Mouse (Mus musculus): ENCODE measurements around the gene Arid1a. TPM values are rescaled to one million over a fixed set of nuclear protein-coding genes. Genes with fewer than 3 reads are reported as not detected.

Gene Arid1a
- polyA plus RNA-seq, 1 experiment: not detected

DNA sequence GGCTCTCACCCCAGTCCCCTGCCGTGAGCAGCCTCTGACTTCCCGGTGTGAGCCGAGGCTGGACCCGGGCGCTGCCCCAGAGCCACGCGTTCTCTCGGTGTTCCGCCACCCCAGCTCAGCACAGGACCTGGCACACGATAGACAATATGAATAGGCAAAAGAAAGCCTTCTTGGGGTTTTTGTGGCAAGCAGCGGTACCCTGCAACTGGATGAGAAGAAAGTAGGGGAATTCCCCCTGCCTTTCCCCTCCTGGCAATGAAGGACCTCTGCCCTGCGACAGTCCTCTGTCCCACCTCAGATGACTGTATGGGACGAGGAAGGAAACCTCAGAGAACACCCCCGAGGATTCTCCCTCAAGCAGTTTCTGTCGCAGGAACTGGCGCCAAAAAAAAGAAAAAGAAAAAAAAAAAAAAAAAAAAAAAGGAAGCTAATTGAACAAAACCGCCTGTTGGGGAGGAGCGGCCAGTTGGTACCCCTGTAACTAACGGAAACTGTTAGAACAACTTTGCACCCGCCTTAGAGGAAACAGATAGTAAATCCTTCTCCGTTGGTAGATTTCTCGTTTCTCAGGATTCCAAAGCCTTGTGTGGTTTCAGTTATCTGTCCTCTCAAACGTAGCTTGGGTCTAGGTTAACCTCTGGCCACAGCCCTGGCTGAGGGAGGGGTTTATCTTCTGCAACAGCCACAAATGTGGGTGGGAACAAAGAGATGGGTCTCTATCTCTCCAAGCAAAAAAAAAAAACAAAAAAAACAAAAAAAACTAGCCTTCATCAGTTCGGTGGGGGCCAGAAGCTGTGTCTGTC is 83.5 kb downstream of the Arid1a start:
- no peak for TF ChIP-seq POLR2A (IDR thresholded peaks at IDR 0.05; ENCODE audit: insufficient read depth, low read depth, low read length)
- no peak for TF ChIP-seq CTCF (IDR thresholded peaks at IDR 0.05; ENCODE audit: insufficient read depth, low read depth, low read length)
- H3K4me1 ChIP-seq (ENCODE audit: control insufficient read depth, insufficient read depth, low read length): peaks cover 22% of the 10 kb centered on the region
- 2% methylated on average over 24 of the region's 24 CpGs for WGBS

DNA sequence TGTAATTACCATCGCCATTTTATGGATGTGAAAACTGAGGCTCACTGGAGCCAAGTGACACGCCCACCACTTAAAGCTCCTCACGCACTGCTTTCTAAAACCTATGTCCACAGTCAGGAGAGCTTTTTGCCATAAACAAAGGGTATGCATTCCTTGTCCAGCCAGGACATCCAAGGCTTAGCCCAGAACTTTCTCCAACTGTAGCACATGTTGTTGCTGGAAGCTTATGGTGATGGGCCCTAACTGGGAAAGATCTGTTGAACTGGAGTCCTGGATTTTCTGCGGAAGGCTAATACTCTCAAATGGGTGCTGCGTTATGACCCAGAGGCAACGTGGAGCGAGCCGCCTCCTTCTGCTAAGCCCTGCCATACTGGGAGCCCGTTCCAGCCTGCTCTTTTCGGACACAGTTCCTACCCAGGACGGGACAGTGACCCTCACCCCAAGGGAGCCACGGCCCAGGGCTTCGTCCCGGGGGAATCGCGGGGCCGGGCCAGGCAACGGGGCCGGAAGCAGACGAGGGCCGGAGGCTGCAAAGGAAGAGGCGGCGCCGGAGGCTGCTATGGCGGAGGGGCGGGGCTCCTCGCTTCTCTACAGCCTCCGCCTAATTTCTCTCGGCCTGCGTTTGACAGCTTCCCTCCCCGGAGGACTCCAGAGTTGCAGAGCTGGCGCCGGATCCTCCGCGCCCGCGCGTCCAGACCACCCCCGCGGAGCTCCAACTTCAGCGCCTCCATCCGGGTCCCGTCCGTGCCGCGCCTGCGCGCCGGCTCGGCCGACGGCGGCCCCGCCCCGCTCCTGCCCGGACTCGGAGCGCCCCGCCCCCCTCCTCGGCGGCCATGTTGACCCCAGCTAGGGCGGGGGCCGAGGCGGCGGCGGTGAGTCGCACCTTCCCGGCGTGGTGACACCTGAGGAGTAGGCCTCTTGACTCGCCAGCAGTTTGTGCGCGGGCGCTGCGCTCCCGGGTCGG is 84.4 kb downstream of the Arid1a start, which contains the start of gene Pigv:
Gene Pigv (minus strand): TSS at position 767 of the 964 bp plus-strand sequence.
- Histone ChIP-seq H3K4me3 (ENCODE audit: insufficient read depth, low read depth, low read length) (peak within 1 kb of the TSS; percentile 87), H3K27ac (ENCODE audit: insufficient read depth, low read depth, low read length) (peak within 1 kb of the TSS; percentile 95), H3K4me1 (ENCODE audit: control insufficient read depth, insufficient read depth, low read length) (peaks cover 23% of the 10 kb centered on the region)
- TF ChIP-seq CTCF (IDR thresholded peaks at IDR 0.05; ENCODE audit: insufficient read depth, low read depth, low read length) (no peak), POLR2A (IDR thresholded peaks at IDR 0.05; ENCODE audit: insufficient read depth, low read depth, low read length) (peak; percentile 71)
- WGBS: under 1% methylated on average over 76 of the region's 76 CpGs

More for the DNA sequence above, 83.5 kb downstream of the Arid1a start:
- H3K4me3 ChIP-seq (ENCODE audit: insufficient read depth, low read depth, low read length): peak overlapping the region; percentile 87
- peak overlapping the region; percentile 95 for H3K27ac ChIP-seq (ENCODE audit: insufficient read depth, low read depth, low read length)

GRCm38 (mm10) chr4:133671184-133671880 is 85.2 kb downstream of the Arid1a start:
- H3K4me1 ChIP-seq (ENCODE audit: control insufficient read depth, insufficient read depth, low read length): peaks cover 23% of the 10 kb centered on the region
- peak overlapping the region; percentile 95 for H3K27ac ChIP-seq (ENCODE audit: insufficient read depth, low read depth, low read length)
- under 1% methylated on average over 13 of the region's 13 CpGs for WGBS
- H3K4me3 ChIP-seq (ENCODE audit: insufficient read depth, low read depth, low read length): peak overlapping the region; percentile 87; the same call in 1 of the 2 replicates
- no peak for TF ChIP-seq POLR2A (IDR thresholded peaks at IDR 0.05; ENCODE audit: insufficient read depth, low read depth, low read length)
- TF ChIP-seq CTCF (IDR thresholded peaks at IDR 0.05; ENCODE audit: insufficient read depth, low read depth, low read length): peak; percentile 90

- TF ChIP-seq CTCF (IDR thresholded peaks at IDR 0.05; ENCODE audit: insufficient read depth, low read depth, low read length) (no peak), POLR2A (IDR thresholded peaks at IDR 0.05; ENCODE audit: insufficient read depth, low read depth, low read length) (no peak)
- 59% methylated on average over 6 of the region's 6 CpGs for WGBS
- no peak overlapping the region for H3K4me3 ChIP-seq (ENCODE audit: insufficient read depth, low read depth, low read length)
- no peak overlapping the region for H3K27ac ChIP-seq (ENCODE audit: insufficient read depth, low read depth, low read length)
- peaks cover 27% of the 10 kb centered on the region for H3K4me1 ChIP-seq (ENCODE audit: control insufficient read depth, insufficient read depth, low read length)
Measured at GRCm38 (mm10) chr4:133669652-133670210, 86.8 kb downstream of the Arid1a start.

DNA sequence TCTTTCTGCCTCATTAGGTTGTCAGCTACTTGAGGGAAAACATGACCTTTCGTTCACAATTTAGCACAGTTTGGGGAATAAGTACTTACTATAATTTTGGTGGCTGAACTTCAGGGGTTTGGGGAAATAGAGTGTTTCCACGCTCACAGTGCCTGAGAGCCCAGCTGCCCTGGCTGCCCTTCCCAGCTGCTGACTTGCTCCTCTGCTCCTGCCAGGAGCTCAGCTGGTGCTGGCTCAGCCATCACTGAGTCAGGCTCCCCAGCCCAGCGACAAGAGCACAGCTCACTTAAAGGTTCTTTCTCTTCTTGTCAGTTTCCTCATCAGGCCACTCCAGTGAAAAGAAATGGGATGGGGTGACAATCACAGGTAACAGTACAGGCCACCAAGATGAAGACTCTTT is 88.0 kb downstream of the Arid1a start:
- TF ChIP-seq POLR2A (IDR thresholded peaks at IDR 0.05; ENCODE audit: insufficient read depth, low read depth, low read length) (no peak), CTCF (IDR thresholded peaks at IDR 0.05; ENCODE audit: insufficient read depth, low read depth, low read length) (no peak)
- Histone ChIP-seq H3K4me1 (ENCODE audit: control insufficient read depth, insufficient read depth, low read length) (peaks cover 20% of the 10 kb centered on the region), H3K4me3 (ENCODE audit: insufficient read depth, low read depth, low read length) (no peak overlapping the region), H3K27ac (ENCODE audit: insufficient read depth, low read depth, low read length) (no peak overlapping the region)
- WGBS: 34% methylated on average over 3 of the region's 3 CpGs

DNA sequence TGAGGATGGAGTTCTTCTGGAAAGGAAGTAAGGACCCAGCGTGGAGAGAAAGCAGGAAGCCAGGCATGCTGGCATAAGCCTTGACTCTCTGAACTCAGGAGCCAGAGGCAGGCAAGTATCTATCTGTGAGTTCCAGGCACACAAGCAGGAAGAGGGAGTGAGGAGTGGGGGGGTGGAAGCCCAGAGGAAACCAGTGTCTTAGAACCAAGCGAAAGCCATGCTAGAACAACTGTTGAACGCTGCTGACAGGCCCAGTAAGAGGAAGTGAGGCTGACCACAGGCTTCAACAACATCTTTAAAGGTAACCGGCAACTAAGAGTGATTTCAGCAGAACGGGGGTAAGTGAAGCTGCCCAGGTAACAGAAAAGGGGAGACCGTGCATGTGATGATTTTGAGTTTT is 90.4 kb downstream of the Arid1a start:
- WGBS: 92% methylated on average over 6 of the region's 6 CpGs
- TF ChIP-seq CTCF (IDR thresholded peaks at IDR 0.05; ENCODE audit: insufficient read depth, low read depth, low read length) (no peak), POLR2A (IDR thresholded peaks at IDR 0.05; ENCODE audit: insufficient read depth, low read depth, low read length) (no peak)
- Histone ChIP-seq H3K27ac (ENCODE audit: insufficient read depth, low read depth, low read length) (no peak overlapping the region), H3K4me1 (ENCODE audit: control insufficient read depth, insufficient read depth, low read length) (peaks cover 14% of the 10 kb centered on the region), H3K4me3 (ENCODE audit: insufficient read depth, low read depth, low read length) (no peak overlapping the region)

DNA sequence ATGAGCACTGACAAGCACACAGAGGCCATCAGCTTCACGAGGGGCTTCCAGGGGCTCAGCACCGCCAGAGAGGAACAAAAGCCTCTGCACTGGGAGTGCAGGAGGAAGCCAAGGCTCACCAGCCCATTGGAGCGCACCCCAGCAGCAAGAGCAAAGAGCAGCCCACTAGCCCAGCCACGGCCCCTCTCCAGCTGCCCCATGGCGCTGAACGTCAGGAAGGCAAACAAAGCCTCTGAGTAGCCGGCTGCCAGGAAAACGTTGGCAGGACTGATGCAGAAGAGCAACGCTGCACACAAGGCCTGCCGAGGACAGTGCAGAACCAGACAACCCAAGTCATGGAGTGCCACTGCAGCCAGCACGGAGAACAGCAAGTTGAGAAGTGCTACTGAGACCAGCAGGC is 91.5 kb downstream of the Arid1a start:
- 50% methylated on average over 11 of the region's 11 CpGs for WGBS
- Histone ChIP-seq H3K27ac (ENCODE audit: insufficient read depth, low read depth, low read length) (no peak overlapping the region), H3K4me1 (ENCODE audit: control insufficient read depth, insufficient read depth, low read length) (peaks cover 19% of the 10 kb centered on the region), H3K4me3 (ENCODE audit: insufficient read depth, low read depth, low read length) (no peak overlapping the region)
- TF ChIP-seq CTCF (IDR thresholded peaks at IDR 0.05; ENCODE audit: insufficient read depth, low read depth, low read length): no peak
- no peak for TF ChIP-seq POLR2A (IDR thresholded peaks at IDR 0.05; ENCODE audit: insufficient read depth, low read depth, low read length)

- Histone ChIP-seq H3K27ac (ENCODE audit: insufficient read depth, low read depth, low read length) (no peak overlapping the region), H3K4me3 (ENCODE audit: insufficient read depth, low read depth, low read length) (no peak overlapping the region), H3K4me1 (ENCODE audit: control insufficient read depth, insufficient read depth, low read length) (peaks cover 21% of the 10 kb centered on the region)
- no peak for TF ChIP-seq CTCF (IDR thresholded peaks at IDR 0.05; ENCODE audit: insufficient read depth, low read depth, low read length)
- WGBS: 88% methylated on average over 8 of the region's 8 CpGs
Measured at GRCm38 (mm10) chr4:133662945-133663344, 93.6 kb downstream of the Arid1a start.
